Mouse (Mus musculus) left cerebral cortex, adult 8-10 months (tissue): ENCODE measurements around the gene Gm28048. TPM values are rescaled to one million over a fixed set of nuclear protein-coding genes. Genes with fewer than 3 reads are reported as not detected.
A peak's percentile ranks its signal among the peaks of the same experiment; 100 is the strongest.

Experiments used
- DNase-seq, 2 experiments: peaks; one replicate each; pipeline ENCODE4 v3.0.0; 2022; ENCODE audit warnings: low spot score in 2 of 2
- total RNA-seq, 4 experiments: library from RNA; stranded (reverse); gene quantifications; 2 replicates each; pipeline ENCODE4 v1.2.4; 2022

The Gm28048 gene
- total RNA-seq, 4 experiments from 2014 or later: 11.1 to 24.0 (median 16.0) TPM

GRCm38 (mm10) chr11:22952668-22953067 lies 29.2 kb downstream of the Gm28048 start:
- no peak for DNase-seq

- DNase-seq: no peak
Measured at GRCm38 (mm10) chr11:22950131-22950530, 31.8 kb downstream of the Gm28048 start.

- DNase-seq: no peak
Measured at GRCm38 (mm10) chr11:22949101-22949500, 32.8 kb downstream of the Gm28048 start.

- no peak for DNase-seq
Measured at GRCm38 (mm10) chr11:22938983-22939382, 42.9 kb downstream of the Gm28048 start.

- DNase-seq: no peak
Measured at GRCm38 (mm10) chr11:22937716-22938316, 44.1 kb downstream of the Gm28048 start.

GRCm38 (mm10) chr11:22936446-22937125 lies 45.3 kb downstream of the Gm28048 start:
- DNase-seq: peak in 1 of 2 experiments; percentile 43

- no peak for DNase-seq
Measured at GRCm38 (mm10) chr11:22932167-22932566, 49.7 kb downstream of the Gm28048 start.

- DNase-seq: no peak
Measured at GRCm38 (mm10) chr11:22931320-22931905, 50.5 kb downstream of the Gm28048 start.

GRCm38 (mm10) chr11:22930129-22930528 lies 51.8 kb downstream of the Gm28048 start:
- no peak for DNase-seq

- no peak for DNase-seq
Measured at GRCm38 (mm10) chr11:22928586-22929169, 53.2 kb downstream of the Gm28048 start.

GRCm38 (mm10) chr11:22923606-22924005 lies 58.3 kb downstream of the Gm28048 start:
- DNase-seq: no peak

GRCm38 (mm10) chr11:22922546-22922945 lies 59.3 kb downstream of the Gm28048 start:
- no peak for DNase-seq

- DNase-seq: no peak
Measured at GRCm38 (mm10) chr11:22919336-22919735, 62.6 kb downstream of the Gm28048 start.

GRCm38 (mm10) chr11:22917786-22918185 lies 64.1 kb downstream of the Gm28048 start:
- DNase-seq: no peak

- DNase-seq: no peak
Measured at GRCm38 (mm10) chr11:22913744-22914143, 68.1 kb downstream of the Gm28048 start.

GRCm38 (mm10) chr11:22911831-22912230 lies 70.1 kb downstream of the Gm28048 start:
- DNase-seq: no peak

GRCm38 (mm10) chr11:22906453-22906865 lies 75.4 kb downstream of the Gm28048 start:
- no peak for DNase-seq

GRCm38 (mm10) chr11:22902923-22903322 lies 79.0 kb downstream of the Gm28048 start:
- DNase-seq: no peak

- DNase-seq: no peak
Measured at GRCm38 (mm10) chr11:22900041-22900440, 81.8 kb downstream of the Gm28048 start.

- no peak for DNase-seq
Measured at GRCm38 (mm10) chr11:22897642-22898041, 84.2 kb downstream of the Gm28048 start.

GRCm38 (mm10) chr11:22897127-22897526 lies 84.8 kb downstream of the Gm28048 start:
- DNase-seq: no peak

GRCm38 (mm10) chr11:22893075-22893474 lies 88.8 kb downstream of the Gm28048 start:
- DNase-seq: no peak
